ENCODE assay signal across 24 mouse cellular contexts in the genomic region with DNA sequence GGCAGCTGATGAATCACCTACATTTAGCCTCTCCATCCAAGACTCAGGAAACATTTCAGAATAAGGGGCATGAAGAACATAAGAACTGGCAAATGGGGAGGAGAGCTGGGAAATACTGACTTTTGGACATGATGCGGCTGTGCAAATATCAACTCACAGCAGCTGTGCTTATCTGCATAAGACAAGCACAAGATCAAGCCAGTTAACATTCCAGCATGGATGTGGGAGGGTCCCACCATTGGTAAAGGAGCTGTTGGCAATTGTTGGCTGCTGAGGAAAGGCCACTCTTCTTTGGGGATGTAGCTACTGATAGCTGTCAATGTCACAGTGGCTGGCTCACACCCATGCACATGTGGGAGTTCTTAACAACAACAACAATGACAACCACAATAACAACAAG.
A peak's percentile ranks its signal among the peaks of the same experiment; 100 is the strongest.
DNase-seq lines count a peak whose midpoint lies in the region; ATAC-seq and TF ChIP-seq lines count a peak whose summit lies in the region.
"Had no signal": no experiment of that assay in that cellular context is flagged by ENCODE, and none has a peak within 500 bp of the region (broad histone marks: within the 10 kb centered on the region; RNA-seq: fewer than 3 reads in every experiment).

No protein-coding gene starts in this region.

- WGBS in lung, embryonic 15.5 days: 50% methylated on average over 1 of the region's 1 CpGs

- H3K4me1 ChIP-seq in lung, embryonic 15.5 days: no peaks in the 10 kb centered on the region
- H3K4me1 ChIP-seq in testis, adult 2 months (ENCODE audit: control insufficient read depth, insufficient read depth, low read length): no peaks in the 10 kb centered on the region
- H3K4me1 ChIP-seq: embryonic facial prominence, embryonic 12.5 days; embryonic facial prominence, embryonic 15.5 days; hindbrain, embryonic 15.5 days had no signal

- H3K4me3 ChIP-seq in lung, embryonic 15.5 days: no peak overlapping the region
- peak overlapping the region; percentile 27; the same call in 1 of the 2 replicates for H3K4me3 ChIP-seq in testis, adult 2 months (ENCODE audit: control insufficient read depth, low read depth, low read length)
- H3K4me3 ChIP-seq: embryonic facial prominence, embryonic 12.5 days; embryonic facial prominence, embryonic 15.5 days; gastrocnemius, adult 2 months; heart, embryonic 13.5 days; hindbrain, embryonic 15.5 days had no signal

- no peak overlapping the region for H3K9ac ChIP-seq in lung, embryonic 15.5 days
- H3K9ac ChIP-seq: embryonic facial prominence, embryonic 12.5 days; embryonic facial prominence, embryonic 15.5 days; forebrain, postnatal 0 days; heart, embryonic 13.5 days; hindbrain, embryonic 15.5 days had no signal

- no peak for DNase-seq in lung, postnatal 36 days
- no peak for DNase-seq in testis, postnatal 10 days (ENCODE audit: low spot score)
- peak; percentile 43 for DNase-seq in ZHBTc4 (ENCODE audit: low read depth, low spot score)
- no peak for DNase-seq in retina, embryonic 14.5 days (ENCODE audit: low spot score)
- DNase-seq: adrenal gland, adult 2 months; adrenal gland, postnatal 14 days; cerebellum, adult 11 months; cerebellum, adult 2 months; cerebellum, adult 9-11 months; cerebellum, postnatal 25 days; forebrain, postnatal 0 days; gastrocnemius, adult 2 months; gastrocnemius, postnatal 14 days; heart, adult 18-20 months; heart, postnatal 14 days; heart, postnatal 4 days had no signal

- no peak for TF ChIP-seq POLR2A in testis, adult 2 months (IDR thresholded peaks at IDR 0.05; ENCODE audit: control insufficient read depth, low read depth, low read length)

- no peak overlapping the region for H3K4me2 ChIP-seq in lung, embryonic 15.5 days
- H3K4me2 ChIP-seq: embryonic facial prominence, embryonic 12.5 days; embryonic facial prominence, embryonic 15.5 days; heart, embryonic 13.5 days; hindbrain, embryonic 15.5 days had no signal

- H3K27me3 ChIP-seq in lung, embryonic 15.5 days: no peaks in the 10 kb centered on the region
- H3K27me3 ChIP-seq in testis, adult 2 months (ENCODE audit: control insufficient read depth, insufficient read depth, low read length): no peaks in the 10 kb centered on the region
- H3K27me3 ChIP-seq: embryonic facial prominence, embryonic 12.5 days; embryonic facial prominence, embryonic 15.5 days; heart, embryonic 13.5 days; hindbrain, embryonic 15.5 days had no signal

- H3K27ac ChIP-seq in lung, embryonic 15.5 days: no peak overlapping the region
- no peak overlapping the region for H3K27ac ChIP-seq in testis, adult 2 months (ENCODE audit: control insufficient read depth, insufficient read depth, low read depth, low read length)
- H3K27ac ChIP-seq: embryonic facial prominence, embryonic 12.5 days; embryonic facial prominence, embryonic 15.5 days; gastrocnemius, adult 2 months; heart, embryonic 13.5 days; hindbrain, embryonic 15.5 days had no signal

- ATAC-seq in lung, embryonic 15.5 days (ENCODE audit: borderline replicate concordance, extremely low read depth, low FRiP score, low TSS enrichment): peak; percentile 46; the same call in 1 of the 2 replicates
- ATAC-seq: CD4-positive, CD25-positive, alpha-beta regulatory T cell, adult 4 months; forebrain, embryonic 14.5 days; forebrain, postnatal 0 days had no signal

- H3K9me3 ChIP-seq in lung, embryonic 15.5 days: no peaks in the 10 kb centered on the region
- H3K9me3 ChIP-seq: embryonic facial prominence, embryonic 12.5 days; embryonic facial prominence, embryonic 15.5 days; heart, embryonic 13.5 days; hindbrain, embryonic 15.5 days had no signal

- no peak for TF ChIP-seq CTCF in testis, adult 2 months (IDR thresholded peaks at IDR 0.05; ENCODE audit: control insufficient read depth, insufficient read depth, insufficient replicate concordance, low read depth, low read length)

- H3K36me3 ChIP-seq in lung, embryonic 15.5 days: no peaks in the 10 kb centered on the region
- H3K36me3 ChIP-seq in testis, adult 2 months (ENCODE audit: control insufficient read depth, insufficient read depth, low read length): no peaks in the 10 kb centered on the region
- H3K36me3 ChIP-seq: embryonic facial prominence, embryonic 12.5 days; embryonic facial prominence, embryonic 15.5 days; heart, embryonic 13.5 days; hindbrain, embryonic 15.5 days had no signal
